Mouse (Mus musculus): ENCODE measurements around the gene Zfand3. TPM values are rescaled to one million over a fixed set of nuclear protein-coding genes. Genes with fewer than 3 reads are reported as not detected.

Zfand3 gene
- polyA plus RNA-seq, 1 experiment from 2014 or later, result 24.2 TPM

DNA sequence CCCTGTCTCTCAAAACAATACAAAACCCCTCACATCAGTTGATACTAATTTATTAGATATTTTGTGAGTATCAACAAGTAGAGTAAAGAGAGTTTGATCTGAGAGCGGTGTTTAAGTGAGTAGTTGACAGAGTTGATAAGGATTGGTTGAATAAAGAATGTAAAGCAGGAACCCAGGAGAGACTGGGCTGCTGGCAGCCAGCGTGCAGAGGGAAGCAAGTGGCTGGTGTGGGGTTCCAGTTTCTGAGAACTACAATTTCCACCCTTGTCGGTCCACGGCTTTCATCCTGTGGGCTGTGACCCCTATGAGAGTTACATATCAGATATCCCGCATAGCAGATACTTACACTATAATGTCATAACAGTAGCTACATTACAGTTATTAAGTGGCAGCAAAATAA, 158.4 kb downstream of the Zfand3 start:
- Histone ChIP-seq H3K27ac (ENCODE audit: low read depth, low read length) (no peak overlapping the region), H3K36me3 (ENCODE audit: control insufficient read depth, insufficient read depth, low read length) (no peaks in the 10 kb centered on the region), H3K9ac (ENCODE audit: low read depth, low read length) (no peak overlapping the region), H3K9me3 (ENCODE audit: control insufficient read depth, low read length) (no peaks in the 10 kb centered on the region), H3K4me1 (replicated peaks; ENCODE audit: control insufficient read depth, insufficient read depth, low read length) (0 out of 2 replicates have a peak, but pooled peaks cover 6% of the 10 kb centered on the region), H3K27me3 (replicated peaks; ENCODE audit: control insufficient read depth, insufficient read depth, low read length) (no peaks in the 10 kb centered on the region), H3K4me3 (ENCODE audit: low read depth, low read length) (no peak overlapping the region), H3K4me2 (no peak overlapping the region)
- no peak for DNase-seq (ENCODE audit: low spot score)
- no peak for ATAC-seq (replicated peaks; ENCODE audit: low FRiP score)
- 69% methylated on average over 5 of the region's 5 CpGs for WGBS

DNA sequence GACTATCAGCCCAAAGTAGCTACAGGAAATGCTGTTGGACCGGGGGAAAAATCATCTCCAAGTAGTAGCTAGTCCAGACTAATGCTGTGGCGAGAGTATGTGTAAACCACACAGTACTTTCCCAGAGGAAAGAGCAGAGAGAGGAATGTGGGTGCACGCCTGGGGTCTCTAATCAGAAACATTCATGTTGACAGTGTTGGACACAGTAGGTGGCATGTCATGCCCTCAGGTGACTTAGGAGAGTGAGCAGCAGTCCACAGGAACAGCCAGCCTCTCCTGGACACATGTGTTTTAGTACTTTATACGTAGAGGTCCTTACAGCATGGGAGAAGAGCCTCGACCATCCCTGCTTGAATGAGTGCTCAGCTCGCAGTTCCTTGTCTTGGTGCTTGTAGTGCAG, 159.3 kb downstream of the Zfand3 start:
- WGBS, result 83% methylated on average over 6 of the region's 6 CpGs
- Histone ChIP-seq H3K9ac (ENCODE audit: low read depth, low read length) (no peak overlapping the region), H3K4me1 (replicated peaks; ENCODE audit: control insufficient read depth, insufficient read depth, low read length) (0 out of 2 replicates have a peak, but pooled peaks cover 2% of the 10 kb centered on the region), H3K4me2 (no peak overlapping the region), H3K4me3 (ENCODE audit: low read depth, low read length) (no peak overlapping the region), H3K9me3 (ENCODE audit: control insufficient read depth, low read length) (no peaks in the 10 kb centered on the region), H3K27me3 (replicated peaks; ENCODE audit: control insufficient read depth, insufficient read depth, low read length) (no peaks in the 10 kb centered on the region), H3K27ac (ENCODE audit: low read depth, low read length) (no peak overlapping the region), H3K36me3 (ENCODE audit: control insufficient read depth, insufficient read depth, low read length) (no peaks in the 10 kb centered on the region)
- ATAC-seq (replicated peaks; ENCODE audit: low FRiP score), result no peak
- no peak for DNase-seq (ENCODE audit: low spot score)

DNA sequence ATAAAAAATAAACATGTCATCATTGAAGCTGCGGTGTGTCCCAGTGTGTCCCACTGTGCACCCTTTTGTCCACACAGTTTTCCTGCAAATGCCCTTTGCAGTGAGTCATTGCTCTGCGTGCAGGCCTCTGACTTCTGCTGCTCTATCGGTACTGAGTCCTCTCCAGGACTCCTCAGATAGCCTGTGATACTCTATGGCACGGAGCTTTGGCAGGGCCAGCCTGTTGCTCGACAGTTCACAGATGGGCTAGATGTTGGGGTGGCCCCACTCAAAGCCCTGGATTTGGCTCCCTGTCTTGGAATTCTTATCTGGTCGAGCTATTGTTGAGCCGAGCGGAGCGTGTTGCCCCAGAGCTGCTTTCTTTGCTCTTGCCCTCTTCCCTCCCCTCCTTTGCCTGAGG, 160.3 kb downstream of the Zfand3 start:
- no peak for DNase-seq (ENCODE audit: low spot score)
- ATAC-seq (replicated peaks; ENCODE audit: low FRiP score), result no peak
- Histone ChIP-seq H3K9me3 (ENCODE audit: control insufficient read depth, low read length) (no peaks in the 10 kb centered on the region), H3K27me3 (replicated peaks; ENCODE audit: control insufficient read depth, insufficient read depth, low read length) (no peaks in the 10 kb centered on the region), H3K27ac (ENCODE audit: low read depth, low read length) (no peak overlapping the region), H3K4me3 (ENCODE audit: low read depth, low read length) (no peak overlapping the region), H3K4me1 (replicated peaks; ENCODE audit: control insufficient read depth, insufficient read depth, low read length) (no peaks in the 10 kb centered on the region), H3K4me2 (no peak overlapping the region), H3K36me3 (ENCODE audit: control insufficient read depth, insufficient read depth, low read length) (no peaks in the 10 kb centered on the region), H3K9ac (ENCODE audit: low read depth, low read length) (no peak overlapping the region)
- 79% methylated on average over 9 of the region's 9 CpGs for WGBS

DNA sequence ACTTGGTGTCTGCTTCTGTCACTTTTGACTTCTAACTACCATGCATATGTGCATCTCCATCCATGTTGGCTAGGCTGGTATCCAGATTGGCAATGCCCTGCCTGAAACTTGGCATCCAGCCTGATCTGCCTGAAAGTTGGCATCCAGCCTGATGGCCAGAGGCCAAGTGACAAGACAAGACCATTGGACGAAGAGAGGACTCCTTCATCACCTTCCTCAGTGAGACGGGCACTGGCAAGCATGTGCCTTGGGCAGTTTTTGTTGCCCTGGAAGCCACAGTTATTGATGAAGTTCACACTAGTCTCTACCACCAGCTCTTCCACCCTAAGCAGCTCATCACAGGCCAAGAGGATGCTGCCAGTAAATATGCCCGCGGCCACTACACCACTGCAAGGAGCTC, 172.9 kb downstream of the Zfand3 start:
- ATAC-seq (replicated peaks; ENCODE audit: low FRiP score), result no peak
- H3K27ac ChIP-seq (ENCODE audit: low read depth, low read length), result no peak overlapping the region

DNA sequence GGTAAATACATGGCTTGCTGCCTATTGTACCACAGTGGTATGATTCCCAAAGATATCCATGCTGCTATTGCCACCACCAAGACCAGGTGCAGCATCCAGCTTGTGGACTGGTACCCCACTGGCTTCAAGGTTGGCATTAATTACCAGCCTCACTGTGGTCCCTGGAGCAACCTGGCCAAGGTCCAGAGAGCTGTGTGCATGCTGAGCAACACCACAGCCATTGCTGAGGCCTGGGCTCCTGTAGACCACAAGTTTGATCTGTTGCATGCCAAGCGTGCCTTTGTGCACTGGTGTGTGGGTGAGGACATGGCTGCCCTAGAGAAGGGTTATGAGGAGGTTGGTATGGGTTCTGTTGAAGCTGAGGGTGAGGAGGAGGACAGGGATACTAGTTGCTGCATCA, 173.9 kb downstream of the Zfand3 start:
- Histone ChIP-seq H3K4me1 (replicated peaks; ENCODE audit: control insufficient read depth, insufficient read depth, low read length) (peaks cover 5% of the 10 kb centered on the region; the same call in 1 of the 2 replicates), H3K36me3 (ENCODE audit: control insufficient read depth, insufficient read depth, low read length) (no peaks in the 10 kb centered on the region; the same call in 1 of the 2 replicates), H3K27me3 (replicated peaks; ENCODE audit: control insufficient read depth, insufficient read depth, low read length) (no peaks in the 10 kb centered on the region), H3K4me2 (no peak overlapping the region), H3K4me3 (ENCODE audit: low read depth, low read length) (no peak overlapping the region), H3K27ac (ENCODE audit: low read depth, low read length) (no peak overlapping the region), H3K9ac (ENCODE audit: low read depth, low read length) (no peak overlapping the region), H3K9me3 (ENCODE audit: control insufficient read depth, low read length) (no peaks in the 10 kb centered on the region)
- ATAC-seq (replicated peaks; ENCODE audit: low FRiP score) (no peak), DNase-seq (ENCODE audit: low spot score) (no peak)
- 80% methylated on average over 1 of the region's 1 CpGs for WGBS

More for the DNA sequence above, 172.9 kb downstream of the Zfand3 start:
- Histone ChIP-seq H3K4me3 (ENCODE audit: low read depth, low read length) (no peak overlapping the region), H3K36me3 (ENCODE audit: control insufficient read depth, insufficient read depth, low read length) (no peaks in the 10 kb centered on the region; the same call in 1 of the 2 replicates), H3K4me1 (replicated peaks; ENCODE audit: control insufficient read depth, insufficient read depth, low read length) (peaks cover 5% of the 10 kb centered on the region; the same call in 1 of the 2 replicates), H3K27me3 (replicated peaks; ENCODE audit: control insufficient read depth, insufficient read depth, low read length) (no peaks in the 10 kb centered on the region), H3K9me3 (ENCODE audit: control insufficient read depth, low read length) (no peaks in the 10 kb centered on the region), H3K9ac (ENCODE audit: low read depth, low read length) (no peak overlapping the region), H3K4me2 (no peak overlapping the region)
- DNase-seq (ENCODE audit: low spot score), result no peak
- 90% methylated on average over 4 of the region's 4 CpGs for WGBS

DNA sequence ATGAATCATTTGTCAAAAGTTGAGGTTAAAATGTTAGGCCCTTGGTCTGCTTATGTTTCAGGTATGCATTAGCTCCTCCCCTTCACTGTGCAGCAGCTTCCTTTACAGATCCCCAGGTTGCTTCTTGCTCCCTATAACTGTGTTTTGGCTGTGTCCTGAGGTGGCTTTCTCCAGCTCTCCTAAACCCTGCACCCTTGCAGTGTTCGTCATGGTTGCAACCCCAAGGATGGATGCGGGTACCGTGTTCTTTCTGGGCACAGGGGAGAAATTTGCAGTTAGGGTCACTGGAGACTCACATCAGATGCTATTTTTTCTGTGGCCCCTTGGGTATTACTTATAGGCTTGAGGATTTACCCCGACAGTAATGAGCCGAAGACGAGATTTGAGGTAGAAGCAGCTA, 175.7 kb downstream of the Zfand3 start:
- H3K36me3 ChIP-seq (ENCODE audit: control insufficient read depth, insufficient read depth, low read length), result no peaks in the 10 kb centered on the region; the same call in 1 of the 2 replicates
- 87% methylated on average over 6 of the region's 6 CpGs for WGBS
- peak; percentile 25 for DNase-seq (ENCODE audit: low spot score)
- H3K9ac ChIP-seq (ENCODE audit: low read depth, low read length), result no peak overlapping the region
- H3K27ac ChIP-seq (ENCODE audit: low read depth, low read length), result no peak overlapping the region
- no peak overlapping the region for H3K4me3 ChIP-seq (ENCODE audit: low read depth, low read length)
- no peaks in the 10 kb centered on the region for H3K9me3 ChIP-seq (ENCODE audit: control insufficient read depth, low read length)
- H3K4me1 ChIP-seq (replicated peaks; ENCODE audit: control insufficient read depth, insufficient read depth, low read length), result peaks cover 5% of the 10 kb centered on the region; the same call in 1 of the 2 replicates
- no peak overlapping the region for H3K4me2 ChIP-seq
- H3K27me3 ChIP-seq (replicated peaks; ENCODE audit: control insufficient read depth, insufficient read depth, low read length), result no peaks in the 10 kb centered on the region
- no peak for ATAC-seq (replicated peaks; ENCODE audit: low FRiP score)

DNA sequence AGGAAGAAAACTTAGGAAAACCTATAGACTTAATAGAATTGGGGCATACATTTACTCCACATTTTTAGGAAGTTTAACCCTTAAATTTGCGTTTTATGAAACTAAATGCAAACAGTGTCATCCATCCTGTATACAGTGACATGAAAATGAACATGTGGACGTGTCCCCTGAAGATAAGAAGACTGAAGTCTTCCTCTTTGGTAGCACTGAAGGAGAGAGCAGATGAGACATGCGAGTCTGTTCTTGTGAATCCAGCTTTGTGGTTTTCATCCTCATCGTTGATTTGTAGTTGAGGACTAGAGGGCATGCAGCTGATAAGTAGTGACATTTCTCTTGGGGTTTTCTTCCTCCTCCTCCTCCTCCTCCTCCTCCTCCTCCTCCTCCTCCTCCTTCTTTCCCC, 177.0 kb downstream of the Zfand3 start:
- 35% methylated on average over 4 of the region's 4 CpGs for WGBS
- DNase-seq (ENCODE audit: low spot score), result no peak

DNA sequence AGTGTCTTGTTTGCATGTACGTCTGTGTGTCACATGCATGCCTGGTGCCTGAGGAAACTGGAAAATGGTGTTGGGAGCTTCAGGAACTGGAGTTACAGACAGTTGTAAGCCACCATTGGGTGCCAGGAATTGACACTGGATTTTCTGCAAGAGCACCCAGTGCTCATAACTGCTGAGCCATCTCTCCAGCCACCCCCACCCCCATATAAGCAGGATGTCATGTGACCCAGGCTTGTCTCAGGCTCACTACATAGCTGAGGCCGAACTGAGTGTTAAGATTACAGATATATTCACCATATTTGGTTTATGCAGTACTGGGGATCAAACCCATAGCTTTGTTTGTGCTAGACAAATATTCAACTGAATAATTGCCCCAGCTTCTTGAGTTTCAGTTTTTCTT, 177.5 kb downstream of the Zfand3 start:
- H3K4me3 ChIP-seq (ENCODE audit: low read depth, low read length), result no peak overlapping the region
- 50% methylated on average over 2 of the region's 2 CpGs for WGBS
- H3K27me3 ChIP-seq (replicated peaks; ENCODE audit: control insufficient read depth, insufficient read depth, low read length), result no peaks in the 10 kb centered on the region
- DNase-seq (ENCODE audit: low spot score) (no peak), ATAC-seq (replicated peaks; ENCODE audit: low FRiP score) (no peak)
- no peak overlapping the region for H3K27ac ChIP-seq (ENCODE audit: low read depth, low read length)
- no peaks in the 10 kb centered on the region for H3K9me3 ChIP-seq (ENCODE audit: control insufficient read depth, low read length)
- no peak overlapping the region for H3K4me2 ChIP-seq
- H3K4me1 ChIP-seq (replicated peaks; ENCODE audit: control insufficient read depth, insufficient read depth, low read length), result peaks cover 7% of the 10 kb centered on the region; the same call in 1 of the 2 replicates
- H3K9ac ChIP-seq (ENCODE audit: low read depth, low read length), result no peak overlapping the region
- no peaks in the 10 kb centered on the region; the same call in 1 of the 2 replicates for H3K36me3 ChIP-seq (ENCODE audit: control insufficient read depth, insufficient read depth, low read length)

More for the DNA sequence above, 177.0 kb downstream of the Zfand3 start:
- Histone ChIP-seq H3K27ac (ENCODE audit: low read depth, low read length) (no peak overlapping the region), H3K36me3 (ENCODE audit: control insufficient read depth, insufficient read depth, low read length) (no peaks in the 10 kb centered on the region; the same call in 1 of the 2 replicates), H3K9me3 (ENCODE audit: control insufficient read depth, low read length) (no peaks in the 10 kb centered on the region), H3K4me3 (ENCODE audit: low read depth, low read length) (no peak overlapping the region), H3K4me2 (no peak overlapping the region), H3K4me1 (replicated peaks; ENCODE audit: control insufficient read depth, insufficient read depth, low read length) (peaks cover 5% of the 10 kb centered on the region; the same call in 1 of the 2 replicates), H3K9ac (ENCODE audit: low read depth, low read length) (no peak overlapping the region), H3K27me3 (replicated peaks; ENCODE audit: control insufficient read depth, insufficient read depth, low read length) (no peaks in the 10 kb centered on the region)
- ATAC-seq (replicated peaks; ENCODE audit: low FRiP score), result no peak

DNA sequence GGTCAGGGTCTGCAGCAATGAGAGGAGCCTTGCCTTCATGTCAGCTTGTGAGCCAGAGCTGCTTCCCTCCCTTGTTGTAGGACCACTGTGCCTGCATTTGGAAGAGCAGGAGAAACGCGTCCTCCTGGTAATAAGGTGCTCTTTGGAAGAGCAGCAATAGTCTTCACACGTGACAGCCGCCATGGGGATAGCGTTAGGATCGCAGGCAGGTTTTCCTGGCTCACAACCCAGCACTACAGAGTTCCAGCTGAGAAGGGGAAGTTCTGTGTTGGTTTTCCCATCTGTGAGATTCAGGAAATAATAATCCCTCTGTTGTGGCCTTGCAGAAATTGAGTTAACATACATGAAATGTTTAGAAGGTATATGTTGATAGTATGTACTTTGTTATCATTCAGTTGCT, 179.0 kb downstream of the Zfand3 start:
- WGBS, result 91% methylated on average over 6 of the region's 6 CpGs

More for the DNA sequence above, 179.0 kb downstream of the Zfand3 start:
- Histone ChIP-seq H3K4me1 (replicated peaks; ENCODE audit: control insufficient read depth, insufficient read depth, low read length) (peaks cover 14% of the 10 kb centered on the region; the same call in 1 of the 2 replicates), H3K4me3 (ENCODE audit: low read depth, low read length) (no peak overlapping the region), H3K27me3 (replicated peaks; ENCODE audit: control insufficient read depth, insufficient read depth, low read length) (no peaks in the 10 kb centered on the region), H3K27ac (ENCODE audit: low read depth, low read length) (no peak overlapping the region), H3K9me3 (ENCODE audit: control insufficient read depth, low read length) (no peaks in the 10 kb centered on the region), H3K9ac (ENCODE audit: low read depth, low read length) (no peak overlapping the region), H3K36me3 (ENCODE audit: control insufficient read depth, insufficient read depth, low read length) (no peaks in the 10 kb centered on the region), H3K4me2 (no peak overlapping the region)
- DNase-seq (ENCODE audit: low spot score) (no peak), ATAC-seq (replicated peaks; ENCODE audit: low FRiP score) (no peak)
